Mouse (Mus musculus) cerebellum, adult 11 months (tissue): ENCODE measurements around the gene Gm3286.
"Not testable (repeated sequence)": the region's sequence is repeated elsewhere in the genome, so short reads cannot be mapped to it uniquely, and the experiment has no call there.

Source experiments
- DNase-seq: peaks from one replicate; pipeline ENCODE4 v3.0.0; 2022

The Gm3286 gene

DNA sequence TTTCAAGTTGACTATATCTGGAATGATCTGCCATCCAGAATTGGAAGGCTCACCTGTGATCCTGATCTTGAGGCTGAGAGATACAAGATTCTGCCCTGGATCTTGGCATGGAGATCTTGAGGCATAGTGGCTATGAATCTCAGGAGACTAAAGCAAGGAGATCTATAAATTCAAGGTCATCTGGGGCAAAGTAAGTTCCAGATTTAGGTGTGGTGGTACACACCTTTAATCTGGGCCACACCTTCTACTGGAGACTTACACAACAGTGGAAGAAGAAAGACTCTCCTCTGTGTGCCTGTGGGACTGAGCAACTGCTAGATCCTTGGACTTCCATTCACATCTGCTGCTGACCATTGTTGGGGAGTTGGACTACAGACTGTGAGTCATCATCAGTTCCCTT is at the start of gene Gm3286:
Gene Gm3286, plus strand, starts transcription at position 301 of the 400 bp plus-strand sequence.
- DNase-seq = not testable (repeated sequence)
